Mouse (Mus musculus) hindbrain, embryonic 12.5 days (tissue): ENCODE data around the gene Tmprss13. TPM values are rescaled to one million over a fixed set of nuclear protein-coding genes. Genes with fewer than 3 reads are reported as not detected.

ENCODE experiments used
- ATAC-seq: fragments of 200-750 bp; cut with Nextera tagmentation; 2 replicates; pipeline ENCODE4 v1.8.0; 2017; ENCODE audit warnings: moderate TSS enrichment; ENCODE audit not compliant: low FRiP score
- H3K27ac ChIP-seq: fragments of 300-500 bp; sonication (generic); 2 replicates; pipeline ENCODE4 v1.5.1; 2016; ENCODE audit warnings: mild to moderate bottlenecking
- H3K27me3 ChIP-seq: fragments of 300-500 bp; sonication (generic); 2 replicates; pipeline ENCODE4 v1.6.1; 2016; ENCODE audit warnings: mild to moderate bottlenecking
- H3K36me3 ChIP-seq: fragments of 300-500 bp; sonication (generic); 2 replicates; pipeline ENCODE4 v1.6.1; 2016; ENCODE audit warnings: mild to moderate bottlenecking
- H3K4me1 ChIP-seq: fragments of 300-500 bp; sonication (generic); 2 replicates; pipeline ENCODE4 v1.6.1; 2016
- H3K4me2 ChIP-seq: fragments of 300-500 bp; sonication (generic); replicated peaks from 2 replicates; pipeline ENCODE4 v1.6.1; 2016; ENCODE audit warnings: mild to moderate bottlenecking
- H3K4me3 ChIP-seq: fragments of 300-500 bp; sonication (generic); 2 replicates; pipeline ENCODE4 v1.5.1; 2016; ENCODE audit warnings: mild to moderate bottlenecking
- H3K9ac ChIP-seq: fragments of 300-500 bp; sonication (generic); 2 replicates; pipeline ENCODE4 v1.6.1; 2016; ENCODE audit warnings: mild to moderate bottlenecking, moderate library complexity
- H3K9me3 ChIP-seq: fragments of 300-500 bp; sonication (generic); replicated peaks from 2 replicates; pipeline ENCODE4 v1.6.1; 2016; ENCODE audit warnings: mild to moderate bottlenecking
- WGBS: fragments of 180-500 bp; shearing (Covaris S2); methylation state at CpG from one replicate; pipeline ENCODE4 v1.1.7; 2016; 5-methylcytosine and 5-hydroxymethylcytosine counted together
- polyA plus RNA-seq: library from polyadenylated mRNA; unstranded; fragments of >200 nt; fragmentation: Nextera tagmentation; extraction: Ambion mirVana; gene quantifications from 2 replicates; pipeline ENCODE4 v1.2.1, GENCODE M21; 2016

Tmprss13 gene
- polyA plus RNA-seq, 1 experiment from 2014 or later: 0.06 TPM

DNA sequence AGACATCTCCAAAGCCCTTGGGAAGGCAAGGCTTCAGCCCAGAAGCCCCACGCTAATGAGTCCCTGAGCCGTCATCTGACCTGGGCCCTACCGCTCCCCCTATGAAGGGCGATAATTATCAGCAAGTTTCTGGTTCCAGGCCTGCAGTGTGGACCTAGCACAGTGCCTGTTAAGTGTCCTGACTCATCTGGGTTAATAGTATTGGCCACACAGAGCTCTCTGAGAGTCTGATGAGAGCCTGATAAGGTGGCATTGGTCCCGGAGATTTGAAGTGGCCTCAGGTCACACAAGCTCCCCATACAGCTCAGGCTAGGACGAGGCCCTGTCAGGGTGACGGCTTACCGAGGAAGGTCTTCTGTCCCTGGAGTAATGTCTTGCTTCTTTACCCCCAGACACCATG is 70.7 kb downstream of the Tmprss13 start:
- Histone ChIP-seq H3K4me3 (no peak overlapping the region), H3K27me3 (no peaks in the 10 kb centered on the region), H3K4me1 (peaks cover 2% of the 10 kb centered on the region; the same call in 1 of the 2 replicates), H3K4me2 (no peak overlapping the region), H3K9me3 (no peaks in the 10 kb centered on the region), H3K9ac (no peak overlapping the region), H3K27ac (no peak overlapping the region), H3K36me3 (peaks cover 26% of the 10 kb centered on the region)
- ATAC-seq: no peak
- WGBS: 89% methylated on average over 8 of the region's 8 CpGs

DNA sequence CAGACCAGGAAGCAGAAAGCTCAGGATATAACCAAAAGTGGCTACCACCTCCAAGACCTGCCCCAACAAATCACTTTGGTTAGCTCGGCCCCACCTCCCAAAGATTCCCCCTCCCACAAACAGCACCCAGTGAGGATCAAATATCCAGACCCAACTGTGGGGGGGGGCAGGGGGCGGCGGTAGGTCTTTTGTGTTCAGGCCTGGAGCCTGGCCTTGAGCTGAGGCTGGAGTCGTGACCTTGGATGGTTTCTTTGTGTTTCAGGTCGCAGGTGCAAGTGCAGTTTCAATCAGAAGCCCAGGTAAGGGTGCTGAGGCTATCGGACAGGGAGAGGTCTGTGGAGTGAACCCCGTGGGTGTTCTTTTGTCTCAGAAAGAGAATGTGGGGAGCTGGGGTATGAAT is 72.4 kb downstream of the Tmprss13 start:
- no peak for ATAC-seq
- Histone ChIP-seq H3K27ac (no peak overlapping the region), H3K4me2 (no peak overlapping the region), H3K36me3 (peaks cover 40% of the 10 kb centered on the region), H3K27me3 (no peaks in the 10 kb centered on the region), H3K4me3 (no peak overlapping the region), H3K4me1 (peaks cover 2% of the 10 kb centered on the region; the same call in 1 of the 2 replicates), H3K9me3 (no peaks in the 10 kb centered on the region), H3K9ac (no peak overlapping the region)
- WGBS: 80% methylated on average over 7 of the region's 7 CpGs

DNA sequence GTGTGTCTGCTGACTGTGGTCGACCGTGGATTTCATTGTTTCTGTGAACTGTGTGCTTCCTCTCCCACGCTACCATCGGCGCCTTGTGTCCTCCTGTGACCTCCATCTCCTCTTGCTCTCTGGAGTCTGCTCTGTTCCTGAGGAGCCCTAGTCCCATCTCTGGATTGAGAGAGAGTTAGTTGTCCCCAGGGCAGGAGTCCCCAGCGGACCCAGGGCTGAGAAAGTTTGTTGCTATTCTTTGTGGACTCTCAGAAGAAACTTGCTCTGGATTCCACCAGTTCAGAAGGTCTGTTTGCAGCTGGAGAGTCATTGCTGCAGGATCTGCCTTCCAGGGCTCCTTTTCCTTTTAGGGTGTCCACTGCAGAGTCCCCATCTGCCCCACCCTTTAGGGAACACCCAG is 76.3 kb downstream of the Tmprss13 start:
- no peaks in the 10 kb centered on the region for H3K4me1 ChIP-seq
- no peak overlapping the region for H3K27ac ChIP-seq
- no peak overlapping the region for H3K4me2 ChIP-seq
- no peaks in the 10 kb centered on the region for H3K9me3 ChIP-seq
- 90% methylated on average over 6 of the region's 6 CpGs for WGBS
- no peak for ATAC-seq
- no peak overlapping the region for H3K4me3 ChIP-seq
- peaks cover 41% of the 10 kb centered on the region for H3K36me3 ChIP-seq
- no peaks in the 10 kb centered on the region; the same call in 1 of the 2 replicates for H3K27me3 ChIP-seq
- H3K9ac ChIP-seq: no peak overlapping the region

DNA sequence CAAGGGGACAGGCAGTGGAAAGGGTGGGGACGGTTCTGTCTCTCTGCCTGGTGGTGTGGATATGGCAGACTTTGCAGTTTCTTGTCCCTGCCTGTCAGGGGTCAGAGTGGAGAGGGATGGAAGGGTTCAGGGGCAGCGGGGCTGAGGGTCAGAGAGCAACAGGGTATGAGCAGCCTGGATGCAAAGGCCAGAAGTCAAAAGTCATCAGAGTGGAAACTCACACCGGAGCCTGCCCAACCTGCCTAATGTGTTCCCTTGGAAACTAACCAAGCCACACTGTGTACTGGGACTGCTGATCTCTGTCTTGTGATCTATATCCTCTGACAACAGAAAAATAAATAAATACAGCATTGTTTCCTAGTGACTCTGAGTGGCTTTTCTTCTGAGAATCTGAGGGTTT is 76.9 kb downstream of the Tmprss13 start:
- Histone ChIP-seq H3K4me1 (no peaks in the 10 kb centered on the region), H3K27me3 (no peaks in the 10 kb centered on the region; the same call in 1 of the 2 replicates), H3K9ac (no peak overlapping the region), H3K4me2 (no peak overlapping the region), H3K4me3 (no peak overlapping the region), H3K9me3 (no peaks in the 10 kb centered on the region), H3K36me3 (peaks cover 41% of the 10 kb centered on the region), H3K27ac (no peak overlapping the region)
- ATAC-seq: no peak
- WGBS: 44% methylated on average over 3 of the region's 3 CpGs

Other genes starting within 250 kb of the Tmprss13 start
- gene Jaml, start 239.9 kb upstream of the Tmprss13 start, polyA plus RNA-seq: 0.31 TPM in 1 of 2 replicates, not detected in the other
- gene Scn2b, start 201.3 kb upstream of the Tmprss13 start, polyA plus RNA-seq: 4.7 TPM in 2 replicates
- gene Scn4b, start 180.7 kb upstream of the Tmprss13 start, polyA plus RNA-seq: 0.40 and 0.46 TPM in 2 replicates
- gene BC049352, start 137.1 kb upstream of the Tmprss13 start, polyA plus RNA-seq: 0.13 TPM in 1 of 2 replicates, not detected in the other
- 0.18 and 0.21 TPM in 2 replicates for gene Tmprss4, start 115.0 kb upstream of the Tmprss13 start, polyA plus RNA-seq
- 0.31 and 0.54 TPM in 2 replicates for gene Il10ra, start 50.0 kb upstream of the Tmprss13 start, polyA plus RNA-seq
- gene Fxyd6, start 51.1 kb downstream of the Tmprss13 start, polyA plus RNA-seq: 190 and 196 TPM in 2 replicates
- gene Fxyd2, start 80.6 kb downstream of the Tmprss13 start, polyA plus RNA-seq: 1.9 and 2.1 TPM in 2 replicates
- 2.3 and 4.8 TPM in 2 replicates for gene Dscaml1, start 107.5 kb downstream of the Tmprss13 start, polyA plus RNA-seq